19 mouse cellular contexts compared by ENCODE assay signal in genomic region chr2:75556744-75557143, GRCm38 (mm10).
DNase-seq lines count a peak whose midpoint lies in the region; ATAC-seq and TF ChIP-seq lines count a peak whose summit lies in the region.
"Had no signal": no experiment of that assay in that cellular context is flagged by ENCODE, and none has a peak within 500 bp of the region (broad histone marks: within the 10 kb centered on the region; RNA-seq: fewer than 3 reads in every experiment).

No protein-coding gene starts in this region.

- H3K36me3 ChIP-seq in lung, postnatal 0 days (ENCODE audit: insufficient read depth, low read length), result no peaks in the 10 kb centered on the region
- H3K36me3 ChIP-seq in limb, embryonic 14.5 days (ENCODE audit: control insufficient read depth, insufficient read depth, low read length), result no peaks in the 10 kb centered on the region
- no peaks in the 10 kb centered on the region for H3K36me3 ChIP-seq in hindbrain, embryonic 10.5 days
- H3K36me3 ChIP-seq: embryonic facial prominence, embryonic 13.5 days; stomach, embryonic 15.5 days had no signal

- peak; percentile 18 for DNase-seq in adrenal gland, postnatal 10 days
- DNase-seq in adrenal gland, adult 8-10 months, result no peak
- no peak for DNase-seq in lung, postnatal 0 days (ENCODE audit: low spot score)
- no peak for DNase-seq in lung, adult 2 months
- DNase-seq in adrenal gland, postnatal 36 days, result peak; percentile 25 to 56
- peak; percentile 29 for DNase-seq in limb, embryonic 14.5 days (ENCODE audit: low spot score)
- DNase-seq in hindbrain, embryonic 10.5 days (ENCODE audit: low spot score), result no peak
- DNase-seq in layer of hippocampus, adult 2 months (ENCODE audit: low spot score in 2 of 2), result no peak
- DNase-seq: cerebellum, adult 11 months; forebrain, postnatal 0 days; kidney, postnatal 10 days; left cerebral cortex, postnatal 4 days; right cerebral cortex, postnatal 14 days had no signal

- no peaks in the 10 kb centered on the region for H3K27me3 ChIP-seq in lung, postnatal 0 days (replicated peaks; ENCODE audit: insufficient read depth, low read length)
- no peaks in the 10 kb centered on the region for H3K27me3 ChIP-seq in limb, embryonic 14.5 days (ENCODE audit: control insufficient read depth, insufficient read depth, low read length)
- H3K27me3 ChIP-seq in hindbrain, embryonic 10.5 days (ENCODE audit: insufficient read depth, poor library complexity, severe bottlenecking), result no peaks in the 10 kb centered on the region
- H3K27me3 ChIP-seq: embryonic facial prominence, embryonic 13.5 days; stomach, embryonic 15.5 days had no signal

- H3K4me3 ChIP-seq in lung, postnatal 0 days (ENCODE audit: low read depth, low read length), result no peak overlapping the region
- no peak overlapping the region for H3K4me3 ChIP-seq in lung, adult 2 months (replicated peaks; ENCODE audit: extremely low read depth, low read depth, low read length)
- no peak overlapping the region for H3K4me3 ChIP-seq in limb, embryonic 14.5 days (replicated peaks; ENCODE audit: low read length)
- H3K4me3 ChIP-seq in hindbrain, embryonic 10.5 days, result no peak overlapping the region
- H3K4me3 ChIP-seq in layer of hippocampus, adult 2 months, result no peak overlapping the region
- H3K4me3 ChIP-seq: embryonic facial prominence, embryonic 13.5 days; stomach, embryonic 15.5 days had no signal

- no peak overlapping the region for H3K9ac ChIP-seq in lung, postnatal 0 days (replicated peaks; ENCODE audit: low read depth)
- no peak overlapping the region for H3K9ac ChIP-seq in limb, embryonic 14.5 days (ENCODE audit: low read depth, low read length, severe bottlenecking)
- H3K9ac ChIP-seq: embryonic facial prominence, embryonic 13.5 days; forebrain, postnatal 0 days; hindbrain, embryonic 14.5 days; liver, embryonic 14.5 days; stomach, embryonic 15.5 days had no signal

- 45% methylated on average over 7 of the region's 7 CpGs for WGBS in lung, postnatal 0 days
- 48% methylated on average over 7 of the region's 7 CpGs for WGBS in lung, adult 2 months
- 45% methylated on average over 7 of the region's 7 CpGs for WGBS in limb, embryonic 14.5 days
- WGBS in hindbrain, embryonic 10.5 days, result 64% methylated on average over 7 of the region's 7 CpGs

- H3K4me2 ChIP-seq in lung, postnatal 0 days (replicated peaks; ENCODE audit: low read depth, low read length), result no peak overlapping the region
- peak overlapping the region; percentile 21; the same call in 1 of the 2 replicates for H3K4me2 ChIP-seq in limb, embryonic 14.5 days (replicated peaks; ENCODE audit: low read depth, low read length, severe bottlenecking)
- H3K4me2 ChIP-seq: embryonic facial prominence, embryonic 13.5 days; hindbrain, embryonic 14.5 days; stomach, embryonic 15.5 days had no signal

- H3K27ac ChIP-seq in lung, postnatal 0 days (ENCODE audit: low read length), result no peak overlapping the region
- peak overlapping the region; percentile 72 for H3K27ac ChIP-seq in limb, embryonic 14.5 days (replicated peaks; ENCODE audit: low read depth, low read length)
- H3K27ac ChIP-seq in hindbrain, embryonic 10.5 days, result no peak overlapping the region
- no peak overlapping the region for H3K27ac ChIP-seq in layer of hippocampus, adult 2 months
- H3K27ac ChIP-seq: embryonic facial prominence, embryonic 13.5 days; hindbrain, embryonic 14.5 days; liver, embryonic 14.5 days; stomach, embryonic 15.5 days had no signal

- no peaks in the 10 kb centered on the region for H3K9me3 ChIP-seq in lung, postnatal 0 days (ENCODE audit: low read length)
- H3K9me3 ChIP-seq in limb, embryonic 14.5 days (ENCODE audit: control insufficient read depth, low read length), result no peaks in the 10 kb centered on the region
- no peaks in the 10 kb centered on the region for H3K9me3 ChIP-seq in hindbrain, embryonic 10.5 days
- H3K9me3 ChIP-seq: embryonic facial prominence, embryonic 13.5 days; stomach, embryonic 15.5 days had no signal

- H3K4me1 ChIP-seq in lung, postnatal 0 days (ENCODE audit: insufficient read depth, low read depth, low read length), result no peaks in the 10 kb centered on the region
- H3K4me1 ChIP-seq in lung, adult 2 months (ENCODE audit: control insufficient read depth, insufficient read depth, low read length), result no peaks in the 10 kb centered on the region
- H3K4me1 ChIP-seq in limb, embryonic 14.5 days (ENCODE audit: control insufficient read depth, insufficient read depth, low read length), result peaks cover 22% of the 10 kb centered on the region
- no peaks in the 10 kb centered on the region for H3K4me1 ChIP-seq in hindbrain, embryonic 10.5 days (replicated peaks)
- H3K4me1 ChIP-seq: embryonic facial prominence, embryonic 13.5 days had no signal

- TF ChIP-seq POLR2A in lung, adult 2 months (IDR thresholded peaks at IDR 0.05; ENCODE audit: borderline replicate concordance, extremely low read depth, low read depth, low read length), result no peak
- TF ChIP-seq POLR2A in limb, embryonic 14.5 days (IDR thresholded peaks at IDR 0.05; ENCODE audit: borderline replicate concordance, extremely low read depth, insufficient read depth, insufficient read length), result no peak

- no peak for ATAC-seq in lung, postnatal 0 days
- no peak for ATAC-seq in limb, embryonic 14.5 days (ENCODE audit: low FRiP score, low read depth)
- ATAC-seq: forebrain, postnatal 0 days; intestine, embryonic 16.5 days; midbrain, embryonic 16.5 days had no signal

- peak; percentile 28; the same call in 1 of the 2 replicates for TF ChIP-seq CTCF in lung, postnatal 0 days (IDR thresholded peaks at IDR 0.05)
- no peak for TF ChIP-seq CTCF in lung, adult 2 months (IDR thresholded peaks at IDR 0.05; ENCODE audit: insufficient read depth, low read length)
- TF ChIP-seq CTCF in layer of hippocampus, adult 2 months (conservative IDR thresholded peaks at IDR 0.05), result no peak

- TF ChIP-seq EP300 in lung, postnatal 0 days (IDR thresholded peaks at IDR 0.05), result no peak

Comparison
In these comparisons a context has a peak if more than half of its experiments do, and no peak if none do; other contexts are left out.
1. DNase-seq: peak in adrenal gland, postnatal 10 days (single experiment), adrenal gland, postnatal 36 days (2 of 2) and limb, embryonic 14.5 days (single experiment); none in adrenal gland, adult 8-10 months (single experiment), lung, postnatal 0 days (single experiment), lung, adult 2 months (single experiment), hindbrain, embryonic 10.5 days (single experiment) and layer of hippocampus, adult 2 months (0 of 2).